ENCODE assay signal across 18 mouse cellular contexts in the genomic region with DNA sequence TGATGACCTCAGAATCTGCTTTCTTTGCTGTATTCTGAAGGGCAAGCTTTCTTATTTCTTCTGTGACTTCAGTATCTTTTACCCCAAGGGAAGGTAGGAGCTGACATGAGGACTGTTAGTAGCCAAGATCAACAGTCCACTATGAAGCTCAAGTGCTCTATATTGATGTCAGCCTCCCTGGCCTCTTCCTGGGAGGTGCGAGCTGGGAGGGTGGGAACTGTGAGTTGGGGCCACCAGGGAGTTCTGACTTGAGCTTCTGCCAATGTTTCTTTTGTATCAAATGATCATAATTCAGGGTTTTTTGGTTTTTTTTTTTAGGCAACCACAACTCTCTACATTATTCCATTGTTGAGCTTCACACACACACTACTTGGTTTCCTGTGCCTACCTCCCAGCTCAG.
DNase-seq lines count a peak whose midpoint lies in the region; ATAC-seq and TF ChIP-seq lines count a peak whose summit lies in the region.
"Had no signal": no experiment of that assay in that cellular context is flagged by ENCODE, and none has a peak within 500 bp of the region (broad histone marks: within the 10 kb centered on the region; RNA-seq: fewer than 3 reads in every experiment).

No protein-coding gene starts in this region.

- H3K4me2 ChIP-seq in kidney, embryonic 14.5 days (replicated peaks; ENCODE audit: low read depth, low read length), result no peak overlapping the region
- H3K4me2 ChIP-seq: forebrain, embryonic 15.5 days; hindbrain, embryonic 13.5 days had no signal

- H3K4me3 ChIP-seq in kidney, embryonic 14.5 days (ENCODE audit: low read length), result no peak overlapping the region
- no peak overlapping the region for H3K4me3 ChIP-seq in gastrocnemius, adult 2 months
- H3K4me3 ChIP-seq: forebrain, embryonic 15.5 days; hindbrain, embryonic 13.5 days; megakaryocyte, embryonic 14.5 days had no signal

- intact Hi-C loops in gastrocnemius, adult 2 months (cut with DNase I), result no loop called here

- ATAC-seq in kidney, embryonic 14.5 days (ENCODE audit: low FRiP score, low TSS enrichment), result no peak
- ATAC-seq in erythroblast, adult 5-6 weeks (replicated peaks; ENCODE audit: low FRiP score, poor library complexity, severe bottlenecking), result no peak
- ATAC-seq: CD4-positive, CD25-positive, alpha-beta regulatory T cell, adult 4 months; forebrain, embryonic 15.5 days; liver, postnatal 0 days had no signal

- H3K4me1 ChIP-seq in kidney, embryonic 14.5 days (ENCODE audit: control insufficient read depth, insufficient read depth, low read length), result no peaks in the 10 kb centered on the region; the same call in 1 of the 2 replicates
- H3K4me1 ChIP-seq: forebrain, embryonic 15.5 days; hindbrain, embryonic 13.5 days; megakaryocyte, embryonic 14.5 days had no signal

- TF ChIP-seq CTCF in gastrocnemius, adult 2 months (IDR thresholded peaks at IDR 0.05), result no peak

- no peaks in the 10 kb centered on the region for H3K9me3 ChIP-seq in kidney, embryonic 14.5 days (ENCODE audit: control insufficient read depth, low read length)
- H3K9me3 ChIP-seq: forebrain, embryonic 15.5 days; hindbrain, embryonic 13.5 days; megakaryocyte, embryonic 14.5 days had no signal

- peak; percentile 17 to 30 for DNase-seq in kidney, postnatal 4 days
- DNase-seq in gastrocnemius, adult 2 months, result peak; percentile 40
- peak; percentile 42 for DNase-seq in heart, adult 8-10 months (ENCODE audit: low spot score)
- DNase-seq in heart, postnatal 4 days, result peak; percentile 59
- DNase-seq in urinary bladder, adult 18-20 months (ENCODE audit: low spot score in 2 of 2), result no peak
- no peak for DNase-seq in layer of hippocampus, adult 9-10 months (ENCODE audit: low spot score)
- DNase-seq: cerebellum, adult 8-10 months; kidney, adult 9 months; liver, postnatal 0 days; lung, postnatal 14 days; midbrain, embryonic 14.5 days; thymus, adult 18-20 months had no signal

- no peaks in the 10 kb centered on the region for H3K27me3 ChIP-seq in kidney, embryonic 14.5 days (ENCODE audit: control insufficient read depth, insufficient read depth, low read length)
- H3K27me3 ChIP-seq: forebrain, embryonic 15.5 days; hindbrain, embryonic 13.5 days; megakaryocyte, embryonic 14.5 days had no signal

- no peak overlapping the region for H3K27ac ChIP-seq in kidney, embryonic 14.5 days (ENCODE audit: low read depth, low read length)
- H3K27ac ChIP-seq in gastrocnemius, adult 2 months, result no peak overlapping the region
- H3K27ac ChIP-seq: forebrain, embryonic 15.5 days; hindbrain, embryonic 13.5 days had no signal

- no peak overlapping the region for H3K9ac ChIP-seq in kidney, embryonic 14.5 days (ENCODE audit: low read depth, low read length)
- H3K9ac ChIP-seq: forebrain, embryonic 15.5 days; hindbrain, embryonic 13.5 days; liver, postnatal 0 days had no signal

- 67% methylated on average over 1 of the region's 1 CpGs for WGBS in kidney, embryonic 14.5 days

- H3K36me3 ChIP-seq in kidney, embryonic 14.5 days (ENCODE audit: control insufficient read depth, insufficient read depth, low read length), result no peaks in the 10 kb centered on the region
- H3K36me3 ChIP-seq: forebrain, embryonic 15.5 days; hindbrain, embryonic 13.5 days had no signal

Comparison
In these comparisons a context has a peak if more than half of its experiments do, and no peak if none do; other contexts are left out.
1. DNase-seq: peak in kidney, postnatal 4 days (2 of 2), gastrocnemius, adult 2 months (single experiment), heart, adult 8-10 months (single experiment) and heart, postnatal 4 days (single experiment); none in urinary bladder, adult 18-20 months (0 of 2) and layer of hippocampus, adult 9-10 months (single experiment).